Comparison of ENCODE assay signal across 8 mouse cellular contexts in genomic region chr9:72665517-72665916, GRCm38 (mm10). TPM values are rescaled to one million over a fixed set of nuclear protein-coding genes. Genes with fewer than 3 reads are reported as not detected.
A peak's percentile ranks its signal among the peaks of the same experiment; 100 is the strongest.
DNase-seq lines count a peak whose midpoint lies in the region; ATAC-seq lines count a peak whose summit lies in the region.

No protein-coding gene starts in this region.

- DNase-seq in lung, postnatal 25 days (ENCODE audit: low spot score) = no peak
- no peak for DNase-seq in testis, postnatal 10 days (ENCODE audit: low spot score)
- DNase-seq in T-cell, adult 2 months (ENCODE audit: low spot score) = no peak

- 0 out of 2 replicates have a peak overlapping the region, but pooled peaks have one; percentile 25 for H3K27ac ChIP-seq in lung, embryonic 15.5 days
- peak overlapping the region; percentile 99 for H3K27ac ChIP-seq in forebrain, embryonic 13.5 days
- H3K27ac ChIP-seq in liver, embryonic 12.5 days = peak overlapping the region; percentile 97
- 0 out of 2 replicates have a peak overlapping the region, but pooled peaks have one; percentile 21 for H3K27ac ChIP-seq in stomach, embryonic 16.5 days (ENCODE audit: low read length)

- peak overlapping the region; percentile 84 for H3K4me2 ChIP-seq in lung, embryonic 15.5 days
- peak overlapping the region; percentile 90 for H3K4me2 ChIP-seq in forebrain, embryonic 13.5 days
- H3K4me2 ChIP-seq in liver, embryonic 12.5 days = peak overlapping the region; percentile 91
- peak overlapping the region; percentile 96 for H3K4me2 ChIP-seq in stomach, embryonic 16.5 days (ENCODE audit: low read depth, low read length)

- H3K4me1 ChIP-seq in lung, embryonic 15.5 days = peaks cover 45% of the 10 kb centered on the region
- peaks cover 63% of the 10 kb centered on the region for H3K4me1 ChIP-seq in forebrain, embryonic 13.5 days
- H3K4me1 ChIP-seq in liver, embryonic 12.5 days = peaks cover 63% of the 10 kb centered on the region
- peaks cover 31% of the 10 kb centered on the region for H3K4me1 ChIP-seq in stomach, embryonic 16.5 days (ENCODE audit: control insufficient read depth, insufficient read depth, low read length)

- ATAC-seq in lung, embryonic 15.5 days (ENCODE audit: borderline replicate concordance, extremely low read depth, low FRiP score, low TSS enrichment) = no peak
- ATAC-seq in forebrain, embryonic 13.5 days = no peak
- no peak for ATAC-seq in liver, embryonic 12.5 days
- no peak for ATAC-seq in stomach, embryonic 16.5 days (ENCODE audit: insufficient read depth, low FRiP score)
- no peak for ATAC-seq in activated CD4-positive, CD25-positive, alpha-beta regulatory T cell, adult 4 months

- peaks cover 46% of the 10 kb centered on the region for H3K36me3 ChIP-seq in lung, embryonic 15.5 days
- H3K36me3 ChIP-seq in forebrain, embryonic 13.5 days (ENCODE audit: poor library complexity, severe bottlenecking) = peaks cover 35% of the 10 kb centered on the region
- peaks cover 62% of the 10 kb centered on the region for H3K36me3 ChIP-seq in liver, embryonic 12.5 days
- H3K36me3 ChIP-seq in stomach, embryonic 16.5 days (ENCODE audit: control insufficient read depth, insufficient read depth, low read length) = peaks cover 4% of the 10 kb centered on the region; the same call in 1 of the 2 replicates

- no peaks in the 10 kb centered on the region for H3K9me3 ChIP-seq in lung, embryonic 15.5 days
- no peaks in the 10 kb centered on the region for H3K9me3 ChIP-seq in forebrain, embryonic 13.5 days (replicated peaks)
- H3K9me3 ChIP-seq in liver, embryonic 12.5 days (replicated peaks) = no peaks in the 10 kb centered on the region
- H3K9me3 ChIP-seq in stomach, embryonic 16.5 days (replicated peaks; ENCODE audit: control insufficient read depth, low read length) = no peaks in the 10 kb centered on the region

- H3K9ac ChIP-seq in lung, embryonic 15.5 days = no peak overlapping the region
- H3K9ac ChIP-seq in forebrain, embryonic 13.5 days = peak overlapping the region; percentile 100
- 0 out of 2 replicates have a peak overlapping the region, but pooled peaks have one; percentile 5 for H3K9ac ChIP-seq in liver, embryonic 12.5 days
- H3K9ac ChIP-seq in stomach, embryonic 16.5 days (ENCODE audit: low read length) = peak overlapping the region; percentile 100; the same call in 1 of the 2 replicates

- no peaks in the 10 kb centered on the region for H3K27me3 ChIP-seq in lung, embryonic 15.5 days
- no peaks in the 10 kb centered on the region for H3K27me3 ChIP-seq in forebrain, embryonic 13.5 days
- H3K27me3 ChIP-seq in liver, embryonic 12.5 days (replicated peaks) = no peaks in the 10 kb centered on the region
- H3K27me3 ChIP-seq in stomach, embryonic 16.5 days (ENCODE audit: control insufficient read depth, insufficient read depth, low read length) = no peaks in the 10 kb centered on the region

- WGBS in lung, embryonic 15.5 days = 33% methylated on average over 7 of the region's 7 CpGs
- WGBS in forebrain, embryonic 13.5 days = 54% methylated on average over 7 of the region's 7 CpGs
- 75% methylated on average over 7 of the region's 7 CpGs for WGBS in liver, embryonic 12.5 days (ENCODE audit: insufficient replicate concordance)
- WGBS in stomach, embryonic 16.5 days = 37% methylated on average over 7 of the region's 7 CpGs

- peak overlapping the region; percentile 93 for H3K4me3 ChIP-seq in lung, embryonic 15.5 days
- H3K4me3 ChIP-seq in forebrain, embryonic 13.5 days = peak overlapping the region; percentile 99
- H3K4me3 ChIP-seq in liver, embryonic 12.5 days = 0 out of 2 replicates have a peak overlapping the region, but pooled peaks have one; percentile 93
- H3K4me3 ChIP-seq in stomach, embryonic 16.5 days (replicated peaks; ENCODE audit: low read length) = peak overlapping the region; percentile 95

RNA-seq across cellular contexts. Expression of gene Nedd4, which starts 3.4 kb away (rescaled TPM):
- 660 and 677 TPM in 2 replicates for polyA plus RNA-seq in lung, embryonic 15.5 days (2015; fragmentation: Nextera tagmentation; extraction: Ambion mirVana)
- 552 and 600 TPM in 2 replicates for polyA plus RNA-seq in forebrain, embryonic 13.5 days (2015; fragmentation: Nextera tagmentation; extraction: Ambion mirVana)
- polyA plus RNA-seq in liver, embryonic 12.5 days (2016; fragmentation: Nextera tagmentation; extraction: Ambion mirVana) = 173 and 176 TPM in 2 replicates
- 548 TPM in 2 replicates for polyA plus RNA-seq in stomach, embryonic 16.5 days (2015; fragmentation: Nextera tagmentation; extraction: Ambion mirVana)
- 1 to 10 TPM; 1.2 to 1.3 TPM for polyA plus RNA-seq in activated CD4-positive, CD25-positive, alpha-beta regulatory T cell, adult 4 months (2017; shearing (Covaris generic))

Comparison
In these comparisons a context has a peak if more than half of its experiments do, and no peak if none do; other contexts are left out.
1. H3K27ac ChIP-seq: peak in every context shown above with its lines; median percentile 99 in forebrain, embryonic 13.5 days; 97 in liver, embryonic 12.5 days; 25 in lung, embryonic 15.5 days; 21 in stomach, embryonic 16.5 days.
2. RNA of gene Nedd4, which starts 3.4 kb away (polyA plus RNA-seq): 660 to 677 TPM in lung, embryonic 15.5 days, 552 to 600 TPM in forebrain, embryonic 13.5 days, 548 TPM in stomach, embryonic 16.5 days and 173 to 176 TPM in liver, embryonic 12.5 days; 1.2 to 1.3 TPM in activated CD4-positive, CD25-positive, alpha-beta regulatory T cell, adult 4 months; every median in the first group is over 10 times any median in the second.
3. Peak in every context shown above with its lines, with median percentiles within 50 percentile points of each other: H3K4me2 ChIP-seq and H3K4me3 ChIP-seq.